Mouse (Mus musculus) liver, embryonic 12.5 days (tissue): ENCODE measurements around the gene Ssbp4. TPM values are rescaled to one million over a fixed set of nuclear protein-coding genes. Genes with fewer than 3 reads are reported as not detected.

Experiments used
- ATAC-seq: fragments of 200-750 bp; cut with Nextera tagmentation; 2 replicates; pipeline ENCODE4 v1.8.0; 2017; ENCODE audit warnings: moderate number of reproducible peaks, mild to moderate bottlenecking, moderate library complexity
- H3K27ac ChIP-seq: fragments of 300-500 bp; sonication (generic); 2 replicates; pipeline ENCODE4 v1.5.1; 2016; ENCODE audit warnings: mild to moderate bottlenecking
- H3K27me3 ChIP-seq: fragments of 300-500 bp; sonication (generic); replicated peaks from 2 replicates; pipeline ENCODE4 v1.6.1; 2016; ENCODE audit warnings: mild to moderate bottlenecking, moderate library complexity
- H3K36me3 ChIP-seq: fragments of 300-500 bp; sonication (generic); 2 replicates; pipeline ENCODE4 v1.6.1; 2016; ENCODE audit warnings: mild to moderate bottlenecking, moderate library complexity
- H3K4me1 ChIP-seq: fragments of 300-500 bp; sonication (generic); 2 replicates; pipeline ENCODE4 v1.6.1; 2016
- H3K4me2 ChIP-seq: fragments of 300-500 bp; sonication (generic); 2 replicates; pipeline ENCODE4 v1.6.1; 2016; ENCODE audit warnings: mild to moderate bottlenecking, moderate library complexity
- H3K4me3 ChIP-seq: fragments of 300-500 bp; sonication (generic); 2 replicates; pipeline ENCODE4 v1.5.1; 2016; ENCODE audit warnings: mild to moderate bottlenecking, moderate library complexity
- H3K9ac ChIP-seq: fragments of 300-500 bp; sonication (generic); 2 replicates; pipeline ENCODE4 v1.6.1; 2016; ENCODE audit warnings: mild to moderate bottlenecking, moderate library complexity
- H3K9me3 ChIP-seq: fragments of 300-500 bp; sonication (generic); replicated peaks from 2 replicates; pipeline ENCODE4 v1.6.1; 2016; ENCODE audit warnings: mild to moderate bottlenecking, moderate library complexity
- WGBS: fragments of 180-500 bp; shearing (Covaris S2); methylation state at CpG from one replicate; pipeline ENCODE4 v1.1.7; 2016; ENCODE audit not compliant: insufficient replicate concordance; 5-methylcytosine and 5-hydroxymethylcytosine counted together
- polyA plus RNA-seq: library from polyadenylated mRNA; unstranded; fragments of >200 nt; fragmentation: Nextera tagmentation; extraction: Ambion mirVana; gene quantifications from 2 replicates; pipeline ENCODE4 v1.2.1, GENCODE M21; 2016

The Ssbp4 gene
- polyA plus RNA-seq, 1 experiment from 2014 or later = 96.4 TPM

DNA sequence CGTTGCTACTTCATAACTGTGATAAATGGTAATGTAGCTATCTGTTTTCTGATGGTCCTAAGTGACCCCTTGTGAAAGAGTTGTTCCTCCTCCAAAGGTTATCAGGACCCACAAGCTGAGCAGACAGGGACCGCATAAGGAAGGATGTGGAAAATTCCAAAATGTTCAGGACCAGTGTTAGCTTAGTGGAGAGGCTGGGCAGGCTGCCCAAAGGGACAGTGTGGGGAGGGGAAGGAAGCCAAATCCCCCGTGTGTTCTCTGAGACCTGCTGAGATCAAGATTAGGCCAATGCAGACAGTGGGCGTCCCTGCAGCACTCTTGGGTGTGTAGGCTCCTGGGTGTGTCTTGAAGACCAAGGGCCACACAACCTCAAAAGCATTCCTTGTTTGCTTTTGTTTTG is 33.8 kb downstream of the Ssbp4 start:
- ATAC-seq = peak; percentile 48; the same call in 1 of the 2 replicates

DNA sequence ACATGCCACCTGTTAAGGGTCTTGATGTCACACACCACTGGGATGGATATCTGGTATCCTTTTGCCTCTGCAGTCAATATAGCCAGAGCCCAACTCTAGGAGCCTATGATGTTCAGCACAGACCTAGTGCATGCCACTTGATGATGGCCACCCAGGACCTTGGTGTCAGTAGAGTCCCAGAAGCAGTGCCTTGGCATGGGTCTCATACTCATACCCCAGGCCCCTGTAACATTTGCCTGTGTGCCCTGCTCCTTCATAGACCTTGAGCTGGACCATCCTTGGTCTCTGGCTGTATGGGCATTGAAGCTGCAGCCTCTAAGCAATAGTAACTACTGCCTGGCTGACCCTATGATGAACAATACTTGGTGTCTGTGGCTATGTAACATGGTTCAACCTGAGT is 34.4 kb downstream of the Ssbp4 start:
- Histone ChIP-seq H3K36me3 (peaks cover 50% of the 10 kb centered on the region), H3K27ac (no peak overlapping the region), H3K4me3 (no peak overlapping the region), H3K9ac (no peak overlapping the region), H3K27me3 (no peaks in the 10 kb centered on the region), H3K4me2 (no peak overlapping the region), H3K4me1 (peaks cover 20% of the 10 kb centered on the region), H3K9me3 (no peaks in the 10 kb centered on the region)
- no peak for ATAC-seq

More for the DNA sequence above, 33.8 kb downstream of the Ssbp4 start:
- 43% methylated on average over 4 of the region's 4 CpGs for WGBS
- H3K4me1 ChIP-seq = peaks cover 17% of the 10 kb centered on the region
- no peak overlapping the region for H3K4me2 ChIP-seq
- no peak overlapping the region for H3K9ac ChIP-seq
- H3K4me3 ChIP-seq = no peak overlapping the region
- no peaks in the 10 kb centered on the region for H3K9me3 ChIP-seq
- peaks cover 53% of the 10 kb centered on the region for H3K36me3 ChIP-seq
- H3K27me3 ChIP-seq = no peaks in the 10 kb centered on the region
- no peak overlapping the region for H3K27ac ChIP-seq

DNA sequence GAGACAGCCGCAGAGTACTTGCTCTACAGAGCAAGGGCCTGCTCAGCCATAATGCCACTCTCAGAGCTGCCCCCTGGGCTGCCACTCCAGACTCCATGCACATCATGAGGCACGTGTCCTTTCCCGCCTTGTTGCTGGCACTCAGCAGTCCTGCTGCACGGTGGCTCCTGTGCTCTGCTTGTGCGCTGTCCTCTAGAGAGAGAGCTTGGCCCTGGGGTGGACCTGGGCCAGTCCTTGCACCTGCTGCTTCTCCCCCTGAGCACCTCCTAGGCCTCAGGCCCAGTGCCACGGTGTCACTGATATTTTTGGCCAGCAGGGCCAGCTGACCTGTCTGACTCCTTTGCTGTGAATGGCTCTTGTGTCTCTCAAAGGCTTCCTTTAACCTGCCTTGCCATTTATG is 37.7 kb downstream of the Ssbp4 start:
- no peak overlapping the region for H3K4me2 ChIP-seq
- no peak overlapping the region for H3K27ac ChIP-seq
- no peaks in the 10 kb centered on the region for H3K9me3 ChIP-seq
- no peaks in the 10 kb centered on the region for H3K27me3 ChIP-seq
- no peak overlapping the region for H3K4me3 ChIP-seq
- 80% methylated on average over 6 of the region's 6 CpGs for WGBS
- ATAC-seq = no peak
- no peak overlapping the region for H3K9ac ChIP-seq
- H3K4me1 ChIP-seq = peaks cover 23% of the 10 kb centered on the region
- H3K36me3 ChIP-seq = peaks cover 22% of the 10 kb centered on the region

- Histone ChIP-seq H3K4me2 (no peak overlapping the region), H3K9ac (no peak overlapping the region), H3K9me3 (no peaks in the 10 kb centered on the region), H3K4me1 (peaks cover 27% of the 10 kb centered on the region), H3K27ac (no peak overlapping the region), H3K36me3 (peaks cover 20% of the 10 kb centered on the region), H3K27me3 (no peaks in the 10 kb centered on the region), H3K4me3 (no peak overlapping the region)
- ATAC-seq = no peak
Observed at GRCm38 (mm10) chr8:70570360-70570759, 38.3 kb downstream of the Ssbp4 start.

GRCm38 (mm10) chr8:70565561-70565960 is 43.1 kb downstream of the Ssbp4 start:
- Histone ChIP-seq H3K4me1 (peaks cover 61% of the 10 kb centered on the region), H3K4me3 (no peak overlapping the region), H3K9ac (0 out of 2 replicates have a peak overlapping the region, but pooled peaks have one; percentile 2), H3K9me3 (no peaks in the 10 kb centered on the region), H3K27me3 (no peaks in the 10 kb centered on the region), H3K27ac (no peak overlapping the region), H3K36me3 (0 out of 2 replicates have a peak, but pooled peaks cover 2% of the 10 kb centered on the region), H3K4me2 (no peak overlapping the region)
- no peak for ATAC-seq
- 21% methylated on average over 3 of the region's 3 CpGs for WGBS

GRCm38 (mm10) chr8:70564696-70565235 is 43.9 kb downstream of the Ssbp4 start:
- no peak overlapping the region for H3K9ac ChIP-seq
- no peaks in the 10 kb centered on the region for H3K9me3 ChIP-seq
- ATAC-seq = no peak
- H3K4me1 ChIP-seq = peaks cover 67% of the 10 kb centered on the region
- no peak overlapping the region for H3K4me3 ChIP-seq
- no peaks in the 10 kb centered on the region for H3K27me3 ChIP-seq
- no peak overlapping the region; the same call in 1 of the 2 replicates for H3K27ac ChIP-seq
- H3K36me3 ChIP-seq = 0 out of 2 replicates have a peak, but pooled peaks cover 2% of the 10 kb centered on the region
- WGBS = 62% methylated on average over 3 of the region's 3 CpGs
- no peak overlapping the region for H3K4me2 ChIP-seq

DNA sequence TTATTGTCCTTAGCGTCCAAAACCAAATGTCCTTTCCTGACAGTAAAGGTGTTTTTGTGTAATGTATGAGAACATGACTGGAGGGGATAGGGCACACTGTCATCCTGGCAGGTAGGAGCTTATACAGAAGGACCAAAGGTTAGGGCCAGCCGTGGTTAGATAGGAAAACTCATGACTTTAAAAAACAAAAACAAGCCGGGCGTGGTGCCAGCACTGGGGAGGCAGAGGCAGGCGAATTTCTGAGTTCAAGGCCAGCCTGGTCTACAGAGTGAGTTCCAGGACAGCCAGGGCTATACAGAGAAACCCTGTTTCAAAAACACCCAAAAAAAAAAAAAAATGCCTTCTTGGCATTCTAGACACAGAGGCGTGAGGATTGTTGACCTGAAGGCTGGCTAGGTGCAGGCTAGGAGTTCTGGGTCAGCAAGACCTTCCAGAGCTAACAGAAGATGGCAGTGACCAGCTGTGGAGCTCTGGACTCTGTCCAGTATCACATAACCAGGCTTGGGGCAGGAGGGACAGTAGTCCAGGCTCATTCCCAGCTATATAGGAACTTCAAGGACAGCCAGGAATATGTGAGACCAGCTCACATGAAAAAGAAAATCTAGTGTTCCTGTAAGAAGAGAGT is 44.8 kb downstream of the Ssbp4 start:
- Histone ChIP-seq H3K4me1 (peaks cover 73% of the 10 kb centered on the region), H3K27me3 (no peaks in the 10 kb centered on the region), H3K4me2 (no peak overlapping the region), H3K9ac (no peak overlapping the region), H3K4me3 (no peak overlapping the region), H3K36me3 (0 out of 2 replicates have a peak, but pooled peaks cover 6% of the 10 kb centered on the region), H3K9me3 (no peaks in the 10 kb centered on the region), H3K27ac (no peak overlapping the region)
- ATAC-seq = no peak
- 71% methylated on average over 6 of the region's 6 CpGs for WGBS

- Histone ChIP-seq H3K9ac (no peak overlapping the region; the same call in 1 of the 2 replicates), H3K27ac (no peak overlapping the region), H3K4me1 (peaks cover 83% of the 10 kb centered on the region), H3K9me3 (no peaks in the 10 kb centered on the region), H3K4me3 (no peak overlapping the region), H3K27me3 (no peaks in the 10 kb centered on the region), H3K36me3 (0 out of 2 replicates have a peak, but pooled peaks cover 6% of the 10 kb centered on the region), H3K4me2 (no peak overlapping the region)
- WGBS = 60% methylated on average over 3 of the region's 3 CpGs
- ATAC-seq = no peak
Observed at GRCm38 (mm10) chr8:70562802-70563201, 45.9 kb downstream of the Ssbp4 start.

DNA sequence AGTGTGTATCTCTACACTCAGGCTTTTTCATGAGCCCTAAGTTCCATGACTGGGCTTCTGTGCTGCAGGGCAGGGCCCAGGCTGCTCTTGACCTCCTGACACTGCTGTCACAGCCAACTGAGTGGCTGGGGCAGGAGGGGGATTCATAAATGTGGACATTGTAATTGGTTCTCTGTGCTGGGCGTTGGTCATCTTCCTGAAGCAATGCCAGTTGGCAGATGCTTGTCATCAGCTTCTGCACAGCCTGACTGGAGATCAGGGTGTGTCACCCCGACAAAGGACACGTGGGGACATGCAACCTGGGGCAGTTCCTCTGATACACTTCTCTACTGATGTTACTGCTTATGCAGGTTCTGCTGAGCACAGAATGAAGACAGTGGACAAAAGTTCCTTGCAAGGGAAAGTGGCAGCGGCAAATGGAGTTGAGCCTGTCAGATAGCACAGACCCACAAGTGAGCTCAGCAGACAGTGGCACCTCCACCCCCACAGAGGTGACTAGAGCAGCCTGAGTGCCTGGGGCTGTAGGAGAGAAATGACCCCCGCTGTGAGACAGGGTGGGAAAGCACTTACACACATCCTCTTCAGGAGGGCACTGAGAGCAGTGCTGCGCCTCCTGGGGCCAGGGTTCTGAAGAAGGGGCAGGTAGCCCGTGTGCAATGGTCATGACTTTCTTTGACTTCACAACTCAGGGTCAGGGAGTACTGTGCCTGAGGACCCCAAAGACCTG is 46.7 kb downstream of the Ssbp4 start:
- peaks cover 92% of the 10 kb centered on the region for H3K4me1 ChIP-seq
- H3K4me2 ChIP-seq = no peak overlapping the region
- H3K9me3 ChIP-seq = no peaks in the 10 kb centered on the region
- peak overlapping the region; percentile 52 for H3K27ac ChIP-seq
- H3K4me3 ChIP-seq = no peak overlapping the region
- 0 out of 2 replicates have a peak, but pooled peaks cover 6% of the 10 kb centered on the region for H3K36me3 ChIP-seq
- WGBS = 58% methylated on average over 7 of the region's 7 CpGs
- H3K9ac ChIP-seq = no peak overlapping the region; the same call in 1 of the 2 replicates
- 0 out of 2 replicates have a peak, but pooled peaks have one; percentile 11 for ATAC-seq
- H3K27me3 ChIP-seq = no peaks in the 10 kb centered on the region

DNA sequence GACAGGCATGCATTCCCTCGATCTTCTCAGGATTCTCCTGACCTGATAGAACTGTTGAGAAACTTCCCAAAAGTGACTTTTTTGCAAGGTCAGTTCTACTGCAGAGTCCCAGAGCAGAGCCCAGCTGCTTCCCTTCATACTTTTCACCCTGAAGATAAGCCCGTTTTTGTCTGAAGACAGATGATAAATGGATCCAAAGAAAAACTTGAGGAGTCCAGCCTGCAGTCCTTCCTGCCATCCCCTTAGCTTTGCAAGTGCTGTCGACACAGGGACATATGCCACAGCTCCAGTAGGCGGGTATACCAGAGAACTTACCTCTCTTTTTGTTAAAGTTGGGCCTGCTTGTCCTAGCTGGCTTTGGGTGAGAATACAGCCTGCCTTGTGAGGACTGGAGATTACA is 47.3 kb downstream of the Ssbp4 start:
- WGBS = 27% methylated on average over 4 of the region's 4 CpGs
- H3K4me1 ChIP-seq = peaks cover 97% of the 10 kb centered on the region
- H3K27me3 ChIP-seq = no peaks in the 10 kb centered on the region
- no peak overlapping the region for H3K4me2 ChIP-seq
- no peak overlapping the region for H3K4me3 ChIP-seq
- peak overlapping the region; percentile 52 for H3K27ac ChIP-seq
- H3K36me3 ChIP-seq = 0 out of 2 replicates have a peak, but pooled peaks cover 6% of the 10 kb centered on the region
- H3K9ac ChIP-seq = no peak overlapping the region; the same call in 1 of the 2 replicates
- no peak for ATAC-seq
- no peaks in the 10 kb centered on the region for H3K9me3 ChIP-seq

DNA sequence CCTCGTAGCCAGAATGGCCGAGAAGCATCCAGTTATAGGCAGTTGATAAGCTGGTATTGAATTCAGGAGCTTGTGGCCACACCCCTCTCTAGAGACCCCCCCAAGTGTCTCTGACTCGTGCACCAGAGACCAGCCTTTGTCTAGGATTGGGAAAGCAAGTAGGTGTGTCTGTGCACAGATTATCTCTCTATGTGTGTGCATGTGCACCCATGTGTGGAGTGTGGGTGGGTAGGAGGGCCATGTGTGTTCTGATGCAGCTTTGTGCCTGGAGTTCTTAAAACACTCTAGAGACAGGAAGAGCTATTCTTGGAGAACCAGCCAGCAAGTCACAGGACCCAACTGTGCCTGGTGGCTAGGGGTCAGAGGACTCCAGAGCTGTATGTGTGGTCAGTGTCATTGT is 48.1 kb downstream of the Ssbp4 start:
- WGBS = 60% methylated on average over 3 of the region's 3 CpGs
- Histone ChIP-seq H3K9ac (no peak overlapping the region), H3K4me1 (peaks cover 97% of the 10 kb centered on the region), H3K4me2 (no peak overlapping the region), H3K27me3 (no peaks in the 10 kb centered on the region), H3K27ac (peak overlapping the region; percentile 52; the same call in 1 of the 2 replicates), H3K36me3 (0 out of 2 replicates have a peak, but pooled peaks cover 8% of the 10 kb centered on the region), H3K4me3 (no peak overlapping the region), H3K9me3 (no peaks in the 10 kb centered on the region)
- no peak for ATAC-seq

DNA sequence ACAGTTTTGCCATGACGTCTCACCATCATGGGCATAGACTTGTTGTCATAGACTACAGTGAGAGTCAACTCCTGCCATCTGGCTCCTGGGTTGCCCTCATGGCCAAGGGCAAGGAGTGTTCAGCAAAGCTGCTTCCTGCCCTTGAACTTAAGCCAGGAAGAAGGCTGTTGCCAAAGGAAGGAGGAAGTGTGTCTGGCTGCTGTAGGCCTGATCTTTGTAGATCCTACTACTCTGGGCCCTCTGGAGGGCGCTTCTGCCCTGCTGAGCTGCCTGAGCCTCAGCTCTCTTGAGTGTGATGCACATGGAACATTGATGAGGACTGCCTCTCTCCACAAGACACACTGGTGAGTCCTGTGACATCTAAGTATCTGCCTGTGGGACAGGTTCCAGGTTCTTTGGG is 48.6 kb downstream of the Ssbp4 start:
- no peak overlapping the region for H3K4me3 ChIP-seq
- no peak; the same call in 1 of the 2 replicates for ATAC-seq

More for the DNA sequence above, 48.6 kb downstream of the Ssbp4 start:
- H3K4me1 ChIP-seq = peaks cover 95% of the 10 kb centered on the region
- H3K9ac ChIP-seq = no peak overlapping the region
- WGBS = 51% methylated on average over 2 of the region's 2 CpGs
- H3K9me3 ChIP-seq = no peaks in the 10 kb centered on the region
- 0 out of 2 replicates have a peak, but pooled peaks cover 8% of the 10 kb centered on the region for H3K36me3 ChIP-seq
- H3K27ac ChIP-seq = no peak overlapping the region
- H3K27me3 ChIP-seq = no peaks in the 10 kb centered on the region
- H3K4me2 ChIP-seq = no peak overlapping the region
